Mouse (Mus musculus): ENCODE results near the gene Tmem94.
"Not testable (repeated sequence)": the region's sequence is repeated elsewhere in the genome, so short reads cannot be mapped to it uniquely, and the experiment has no call there.

The Tmem94 gene

GRCm38 (mm10) chr11:115765103-115765606 lies at the start of gene Tmem94:
TSS of gene Tmem94 (plus strand) at chr11:115765433.
- peak; percentile 96 for DNase-seq (ENCODE audit: low spot score)

GRCm38 (mm10) chr11:115716410-115717338 lies 48.6 kb upstream of the Tmem94 start:
- no peak for DNase-seq (ENCODE audit: low spot score)

- no peak for DNase-seq (ENCODE audit: low spot score)
These were observed 47.4 kb upstream of the Tmem94 start for GRCm38 (mm10) chr11:115717660-115718390.

GRCm38 (mm10) chr11:115722638-115723037 lies 42.6 kb upstream of the Tmem94 start:
- peak; percentile 87 for DNase-seq (ENCODE audit: low spot score)

- DNase-seq (ENCODE audit: low spot score) = no peak
These were observed 42.0 kb upstream of the Tmem94 start for GRCm38 (mm10) chr11:115723231-115723630.

GRCm38 (mm10) chr11:115734041-115734686 lies 31.1 kb upstream of the Tmem94 start:
- no peak for DNase-seq (ENCODE audit: low spot score)

- peak; percentile 63 for DNase-seq (ENCODE audit: low spot score)
These were observed 27.5 kb upstream of the Tmem94 start for GRCm38 (mm10) chr11:115737608-115738208.

GRCm38 (mm10) chr11:115738275-115738885 lies 26.9 kb upstream of the Tmem94 start:
- DNase-seq (ENCODE audit: low spot score) = no peak

GRCm38 (mm10) chr11:115741070-115741469 lies 24.2 kb upstream of the Tmem94 start:
- DNase-seq (ENCODE audit: low spot score) = no peak

GRCm38 (mm10) chr11:115742926-115743325 lies 22.3 kb upstream of the Tmem94 start:
- DNase-seq (ENCODE audit: low spot score) = no peak

- no peak for DNase-seq (ENCODE audit: low spot score)
These were observed 20.8 kb upstream of the Tmem94 start for GRCm38 (mm10) chr11:115744385-115744784.

- no peak for DNase-seq (ENCODE audit: low spot score)
These were observed 19.1 kb upstream of the Tmem94 start for GRCm38 (mm10) chr11:115746109-115746508.

GRCm38 (mm10) chr11:115746762-115747161 lies 18.5 kb upstream of the Tmem94 start:
- DNase-seq (ENCODE audit: low spot score) = no peak

GRCm38 (mm10) chr11:115747351-115747750 lies 17.9 kb upstream of the Tmem94 start:
- peak; percentile 39 for DNase-seq (ENCODE audit: low spot score)

- DNase-seq (ENCODE audit: low spot score) = no peak
These were observed 15.4 kb upstream of the Tmem94 start for GRCm38 (mm10) chr11:115749834-115750233.

- no peak for DNase-seq (ENCODE audit: low spot score)
These were observed 13.5 kb upstream of the Tmem94 start for GRCm38 (mm10) chr11:115751725-115752124.

- DNase-seq (ENCODE audit: low spot score) = no peak
These were observed 12.6 kb upstream of the Tmem94 start for GRCm38 (mm10) chr11:115752653-115753052.

GRCm38 (mm10) chr11:115753485-115753884 lies 11.7 kb upstream of the Tmem94 start:
- no peak for DNase-seq (ENCODE audit: low spot score)

- not testable (repeated sequence) for DNase-seq (ENCODE audit: low spot score)
These were observed 3.1 kb upstream of the Tmem94 start for GRCm38 (mm10) chr11:115762176-115762575.

- no peak for DNase-seq (ENCODE audit: low spot score)
These were observed 535 bp upstream of the Tmem94 start for GRCm38 (mm10) chr11:115764698-115765097.

- peak; percentile 62 for DNase-seq (ENCODE audit: low spot score)
These were observed 441 bp downstream of the Tmem94 start for GRCm38 (mm10) chr11:115765607-115766141.
